Mouse (Mus musculus): Measurements from ENCODE around the gene Ephb1.

Ephb1 gene

GRCm38 (mm10) chr9:101877109-101877987 lies 477.1 kb downstream of the Ephb1 start:
- no peak for DNase-seq

- no peak for DNase-seq
These were observed 479.2 kb downstream of the Ephb1 start for GRCm38 (mm10) chr9:101875306-101875705.

All from cerebellum, adult 9-11 months (tissue).